Mouse (Mus musculus): ENCODE measurements around the gene H2-M10.1. TPM values are rescaled to one million over a fixed set of nuclear protein-coding genes. Genes with fewer than 3 reads are reported as not detected.

The H2-M10.1 gene
- polyA plus RNA-seq, 1 experiment from 2014 or later, result not detected

DNA sequence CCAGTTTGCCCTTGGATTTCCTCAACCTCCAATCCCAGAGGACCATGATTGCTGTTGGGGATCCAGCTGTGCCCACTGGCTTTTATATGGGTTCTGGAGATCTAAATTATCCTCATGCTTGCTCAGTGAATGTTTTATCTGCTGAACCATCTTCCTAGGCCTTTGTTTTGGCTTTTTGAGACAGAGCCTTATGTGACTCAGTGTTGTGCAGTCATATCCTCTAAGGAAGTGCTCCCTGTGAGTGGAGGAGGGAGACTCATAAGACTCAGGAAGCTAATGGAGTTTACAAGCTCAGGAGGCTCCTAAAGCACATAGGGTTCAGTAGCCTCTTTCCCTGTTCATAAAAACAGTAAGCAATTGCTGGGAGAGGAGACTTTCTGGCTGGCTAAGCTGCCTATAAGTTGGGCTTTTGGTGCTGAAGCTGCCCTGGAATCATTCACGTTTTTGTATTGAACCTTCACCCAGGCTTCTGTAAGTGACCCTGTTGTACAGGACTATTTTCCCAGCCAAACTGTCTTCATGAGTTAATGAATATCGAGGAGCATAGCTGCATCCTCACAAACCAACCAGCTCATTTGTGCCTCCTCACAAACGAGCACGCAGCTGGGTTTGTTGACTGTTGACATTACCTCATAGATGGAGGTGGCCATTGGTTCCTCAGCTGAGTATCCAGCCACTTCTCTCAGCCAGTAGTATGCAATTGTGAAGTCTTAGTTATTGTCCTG, 44.3 kb downstream of the H2-M10.1 start:
- no peak for ATAC-seq (ENCODE audit: low FRiP score, low read depth)
- no peaks in the 10 kb centered on the region for H3K27me3 ChIP-seq
- H3K27ac ChIP-seq (replicated peaks), result no peak overlapping the region
- H3K4me1 ChIP-seq (replicated peaks), result no peaks in the 10 kb centered on the region
- WGBS, result 92% methylated on average over 4 of the region's 4 CpGs
- H3K9ac ChIP-seq, result no peak overlapping the region
- peaks cover 38% of the 10 kb centered on the region for H3K36me3 ChIP-seq
- no peaks in the 10 kb centered on the region for H3K9me3 ChIP-seq
- no peak overlapping the region for H3K4me2 ChIP-seq
- no peak overlapping the region for H3K4me3 ChIP-seq

DNA sequence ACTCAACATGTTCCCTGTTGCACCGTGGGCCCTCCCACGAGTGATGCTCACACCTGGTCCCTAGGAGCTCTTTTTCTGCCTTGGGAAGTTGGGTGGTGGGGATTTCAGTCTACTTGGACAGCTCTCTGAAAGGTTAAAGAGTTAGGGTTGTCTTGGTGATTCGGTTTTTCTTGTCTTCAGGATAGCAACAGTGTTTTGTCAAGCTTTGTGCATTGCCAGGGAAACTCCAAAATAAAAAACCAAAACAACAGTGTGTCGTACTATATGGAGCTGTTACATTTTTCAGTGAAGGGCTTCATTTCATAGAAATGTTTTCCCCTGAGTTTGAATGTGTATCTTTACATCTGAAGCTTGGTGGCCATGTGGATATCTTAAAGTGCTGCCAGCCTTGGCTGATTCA, 51.2 kb downstream of the H2-M10.1 start:
- H3K27me3 ChIP-seq, result no peaks in the 10 kb centered on the region
- 94% methylated on average over 4 of the region's 4 CpGs for WGBS
- no peaks in the 10 kb centered on the region for H3K9me3 ChIP-seq
- H3K4me3 ChIP-seq, result no peak overlapping the region
- H3K27ac ChIP-seq (replicated peaks), result no peak overlapping the region
- no peak for ATAC-seq (ENCODE audit: low FRiP score, low read depth)
- no peak overlapping the region for H3K9ac ChIP-seq
- no peak overlapping the region for H3K4me2 ChIP-seq
- peaks cover 26% of the 10 kb centered on the region for H3K36me3 ChIP-seq
- peaks cover 42% of the 10 kb centered on the region for H3K4me1 ChIP-seq (replicated peaks)

DNA sequence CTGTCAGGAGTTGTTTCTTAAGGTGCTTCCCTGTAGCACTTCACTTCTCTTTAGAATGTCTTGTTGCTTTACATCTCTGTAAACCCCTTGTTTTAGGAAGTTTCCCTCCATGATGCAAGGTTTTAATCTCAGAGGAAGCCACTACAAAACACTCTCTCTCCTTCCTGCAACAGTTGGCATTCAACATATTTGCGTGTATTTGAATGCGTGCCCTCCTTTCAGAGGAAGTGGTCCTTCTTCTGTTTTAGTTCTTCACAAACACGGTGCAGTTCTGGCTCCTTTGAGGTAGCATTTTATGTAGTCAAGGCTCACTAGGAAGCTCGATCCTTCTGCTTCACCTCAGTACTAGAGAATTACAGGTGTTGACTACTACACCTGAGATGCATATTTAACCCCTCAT, 52.2 kb downstream of the H2-M10.1 start:
- Histone ChIP-seq H3K9me3 (no peaks in the 10 kb centered on the region), H3K27ac (replicated peaks) (no peak overlapping the region), H3K4me3 (no peak overlapping the region), H3K4me2 (no peak overlapping the region), H3K4me1 (replicated peaks) (peaks cover 45% of the 10 kb centered on the region), H3K36me3 (peaks cover 20% of the 10 kb centered on the region), H3K27me3 (no peaks in the 10 kb centered on the region), H3K9ac (no peak overlapping the region)
- WGBS, result 97% methylated on average over 4 of the region's 4 CpGs
- ATAC-seq (ENCODE audit: low FRiP score, low read depth), result no peak

Other genes starting within 250 kb of the H2-M10.1 start
- not detected in 2 replicates for gene Gm19684, start 204.5 kb downstream of the H2-M10.1 start, polyA plus RNA-seq (2015; fragmentation: Nextera tagmentation; extraction: Ambion mirVana)
- gene Gm7030, start 196.7 kb downstream of the H2-M10.1 start, polyA plus RNA-seq (2015; fragmentation: Nextera tagmentation; extraction: Ambion mirVana), result not detected in 2 replicates
- not detected in 2 replicates for gene Gm8909, start 157.6 kb downstream of the H2-M10.1 start, polyA plus RNA-seq (2015; fragmentation: Nextera tagmentation; extraction: Ambion mirVana)
- not detected in 2 replicates for gene H2-T3, start 135.9 kb downstream of the H2-M10.1 start, polyA plus RNA-seq (2015; fragmentation: Nextera tagmentation; extraction: Ambion mirVana)
- 132 and 133 TPM in 2 replicates for gene Rpp21, start 68.1 kb downstream of the H2-M10.1 start, polyA plus RNA-seq (2015; fragmentation: Nextera tagmentation; extraction: Ambion mirVana)
- gene Trim39, start 53.9 kb downstream of the H2-M10.1 start, polyA plus RNA-seq (2015; fragmentation: Nextera tagmentation; extraction: Ambion mirVana), result 24.8 and 27.1 TPM in 2 replicates
- gene H2-M10.2, start 39.7 kb downstream of the H2-M10.1 start, polyA plus RNA-seq (2015; fragmentation: Nextera tagmentation; extraction: Ambion mirVana), result 0.29 TPM in 1 of 2 replicates, not detected in the other
- not detected in 2 replicates for gene H2-M10.3, start 42.3 kb upstream of the H2-M10.1 start, polyA plus RNA-seq (2015; fragmentation: Nextera tagmentation; extraction: Ambion mirVana)
- gene H2-M10.4, start 136.2 kb upstream of the H2-M10.1 start, polyA plus RNA-seq (2015; fragmentation: Nextera tagmentation; extraction: Ambion mirVana), result not detected in 2 replicates
- not detected in 2 replicates for gene H2-M11, start 220.9 kb upstream of the H2-M10.1 start, polyA plus RNA-seq (2015; fragmentation: Nextera tagmentation; extraction: Ambion mirVana)

Data from hindbrain, embryonic 15.5 days (tissue).